Mouse (Mus musculus) liver, adult 2 months (tissue): ENCODE measurements around the gene Pcdh15.

Source experiments
- CTCF ChIP-seq: fragments of 200-500 bp; IDR thresholded peaks from 2 replicates; pipeline ENCODE4 v1.5.1; 2011; ENCODE audit warnings: low read depth, low read length, control low read depth
- POLR2A ChIP-seq: fragments of 200-500 bp; IDR thresholded peaks from 2 replicates; pipeline ENCODE4 v1.6.1; 2011; ENCODE audit warnings: low read length, control low read depth; ENCODE audit not compliant: insufficient read depth; ENCODE audit errors: extremely low read depth

DNA sequence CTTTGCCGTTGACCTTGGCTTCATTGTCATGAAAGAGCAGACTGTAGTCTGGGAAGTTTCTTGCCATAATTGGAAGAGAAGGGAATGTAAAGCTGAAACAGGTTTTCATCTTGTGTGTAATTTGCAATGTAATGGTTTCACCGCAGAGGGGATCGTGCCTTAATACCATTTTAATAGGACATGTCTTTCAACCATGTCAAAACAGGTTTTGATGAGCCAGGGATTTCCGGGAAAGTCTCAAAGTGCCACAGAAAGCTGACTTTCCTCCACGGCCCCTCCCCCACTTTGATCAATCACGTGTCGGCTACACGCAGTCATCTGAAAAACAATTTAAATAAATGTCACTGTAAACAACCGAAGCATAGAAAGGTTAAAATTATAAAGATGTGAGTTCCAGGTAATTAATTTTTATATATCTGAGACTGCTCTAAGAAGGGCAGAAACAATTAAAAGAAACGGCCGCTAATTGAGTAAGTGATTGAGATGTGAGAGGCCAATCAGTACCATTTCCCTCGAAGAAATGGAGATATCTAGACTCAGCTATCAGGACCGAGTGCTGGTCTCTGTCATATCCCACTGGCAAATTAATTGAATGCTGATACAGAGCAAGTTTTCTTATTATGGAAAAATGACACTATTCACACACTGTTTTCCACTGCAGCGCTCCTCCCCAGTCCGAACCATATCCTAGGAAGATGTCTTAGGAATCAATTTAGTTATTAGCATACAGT, 1158.7 kb downstream of the Pcdh15 start:
- TF ChIP-seq CTCF (no peak), POLR2A (no peak)
